Mouse (Mus musculus) C2C12 (cell line): ENCODE measurements around the gene Dusp27.

Experiments
- CTCF ChIP-seq: IDR thresholded peaks from one replicate; pipeline ENCODE4 v1.5.1; 2011; ENCODE audit not compliant: control insufficient read depth, insufficient read depth, insufficient read length
- MAX ChIP-seq: IDR thresholded peaks from one replicate; pipeline ENCODE4 v1.6.1; 2011; ENCODE audit warnings: mild to moderate bottlenecking, control low read depth
- MYOD1 ChIP-seq: IDR thresholded peaks from one replicate; pipeline ENCODE4 v1.6.1; 2011; ENCODE audit warnings: low read depth; ENCODE audit not compliant: control insufficient read depth, insufficient read length
- MYOG ChIP-seq: IDR thresholded peaks from one replicate; pipeline ENCODE4 v1.6.1; 2011; ENCODE audit not compliant: control insufficient read depth, insufficient read length; ENCODE audit errors: extremely low read depth
- USF1 ChIP-seq: IDR thresholded peaks from one replicate; pipeline ENCODE4 v1.6.1; 2011; ENCODE audit warnings: low read depth, mild to moderate bottlenecking, control low read depth, moderate library complexity

- TF ChIP-seq CTCF (no peak), MAX (no peak), USF1 (no peak), MYOD1 (no peak), MYOG (no peak)
Measured at GRCm38 (mm10) chr1:166167405-166167804, 39.7 kb upstream of the Dusp27 start.
